Mouse (Mus musculus) mesoderm, embryonic 11.5 days (tissue): ENCODE data around the gene Col23a1.
"Not testable (repeated sequence)": the region's sequence is repeated elsewhere in the genome, so short reads cannot be mapped to it uniquely, and the experiment has no call there.

Source experiments
- DNase-seq: peaks from one replicate; pipeline ENCODE4 v3.0.0-alpha.2; 2012; ENCODE audit warnings: low read depth, low spot score

Gene Col23a1

GRCm38 (mm10) chr11:51587059-51587458 is 297.3 kb downstream of the Col23a1 start:
- DNase-seq, result no peak

- no peak for DNase-seq
Observed at GRCm38 (mm10) chr11:51588833-51589232, 299.1 kb downstream of the Col23a1 start.

GRCm38 (mm10) chr11:51590002-51590401 is 300.3 kb downstream of the Col23a1 start:
- no peak for DNase-seq

- no peak for DNase-seq
Observed at GRCm38 (mm10) chr11:51591168-51591567, 301.4 kb downstream of the Col23a1 start.

- DNase-seq, result no peak
Observed at GRCm38 (mm10) chr11:51591915-51592314, 302.2 kb downstream of the Col23a1 start.

- DNase-seq, result no peak
Observed at GRCm38 (mm10) chr11:51593368-51593767, 303.6 kb downstream of the Col23a1 start.

- no peak for DNase-seq
Observed at GRCm38 (mm10) chr11:51593849-51594248, 304.1 kb downstream of the Col23a1 start.

- no peak for DNase-seq
Observed at GRCm38 (mm10) chr11:51594715-51595350, 305.1 kb downstream of the Col23a1 start.

GRCm38 (mm10) chr11:51595459-51596083 is 305.9 kb downstream of the Col23a1 start:
- no peak for DNase-seq

GRCm38 (mm10) chr11:51597553-51597952 is 307.8 kb downstream of the Col23a1 start:
- DNase-seq, result no peak

- no peak for DNase-seq
Observed at GRCm38 (mm10) chr11:51602253-51602652, 312.5 kb downstream of the Col23a1 start.

- peak; percentile 85 for DNase-seq
Observed at GRCm38 (mm10) chr11:51605602-51606446, 316.1 kb downstream of the Col23a1 start.

- peak; percentile 97 for DNase-seq
Observed at GRCm38 (mm10) chr11:51606447-51607095, 316.9 kb downstream of the Col23a1 start, which contains the start of gene Hnrnpab. TSS of gene Hnrnpab (minus strand) at chr11:51606847.

- DNase-seq, result no peak
Observed at GRCm38 (mm10) chr11:51607096-51607738, 317.5 kb downstream of the Col23a1 start.

- DNase-seq, result no peak
Observed at GRCm38 (mm10) chr11:51609266-51609909, 319.7 kb downstream of the Col23a1 start.

- DNase-seq, result not testable (repeated sequence)
Observed at GRCm38 (mm10) chr11:51609940-51610339, 320.2 kb downstream of the Col23a1 start.

- DNase-seq, result no peak
Observed at GRCm38 (mm10) chr11:51614256-51614655, 324.5 kb downstream of the Col23a1 start.

- DNase-seq, result no peak
Observed at GRCm38 (mm10) chr11:51615129-51615528, 325.4 kb downstream of the Col23a1 start.

- DNase-seq, result peak; percentile 67
Observed at GRCm38 (mm10) chr11:51615601-51616000, 325.9 kb downstream of the Col23a1 start.

- not testable (repeated sequence) for DNase-seq
Observed at GRCm38 (mm10) chr11:51616113-51616512, 326.4 kb downstream of the Col23a1 start.

- DNase-seq, result peak; percentile 72
Observed at GRCm38 (mm10) chr11:51617693-51618092, 328.0 kb downstream of the Col23a1 start.
